6 mouse cellular contexts compared by ENCODE assay signal in genomic region chr8:89482481-89482880, GRCm38 (mm10).
DNase-seq lines count a peak whose midpoint lies in the region; ATAC-seq and TF ChIP-seq lines count a peak whose summit lies in the region.
"Not testable (repeated sequence)": the region's sequence is repeated elsewhere in the genome, so short reads cannot be mapped to it uniquely, and the experiment has no call there.

No protein-coding gene starts in this region.

- H3K4me3 ChIP-seq in ES-E14 (ENCODE audit: insufficient read depth in 1 of 2, low read depth in 1 of 2, low read length in 2 of 2, poor library complexity in 1 of 2, severe bottlenecking in 1 of 2); layer of hippocampus, adult 2 months; lung, postnatal 0 days (ENCODE audit: low read depth, low read length): not testable (repeated sequence)

- not testable (repeated sequence) for ATAC-seq in lung, postnatal 0 days

- TF ChIP-seq EP300 in lung, postnatal 0 days (IDR thresholded peaks at IDR 0.05), result not testable (repeated sequence)

- TF ChIP-seq POLR2A in brain, embryonic 14.5 days (IDR thresholded peaks at IDR 0.05; ENCODE audit: borderline replicate concordance, extremely low read depth, insufficient read depth, insufficient read length, poor library complexity, severe bottlenecking), result not testable (repeated sequence)

- H3K9me3 ChIP-seq in ES-E14 (ENCODE audit: control insufficient read depth, insufficient read depth, low read depth, low read length); lung, postnatal 0 days (ENCODE audit: low read length): not testable (repeated sequence)

- H3K9ac ChIP-seq in ES-E14 (ENCODE audit: insufficient read depth, low read depth, low read length, poor library complexity, severe bottlenecking); lung, postnatal 0 days (replicated peaks; ENCODE audit: low read depth): not testable (repeated sequence)

- not testable (repeated sequence) for H3K27me3 ChIP-seq in lung, postnatal 0 days (replicated peaks; ENCODE audit: insufficient read depth, low read length)

- in situ Hi-C loops in ES-E14 (cut with MboI; ENCODE audit: low sequenced_read_pairs in 2 of 2, unreplicated experiment in 2 of 2), result not testable (repeated sequence)

- H3K4me1 ChIP-seq in ES-E14 (ENCODE audit: control insufficient read depth in 2 of 2, insufficient read depth in 2 of 2, low read length in 2 of 2, poor library complexity in 1 of 2); lung, postnatal 0 days (ENCODE audit: insufficient read depth, low read depth, low read length): not testable (repeated sequence)

- peak; percentile 22 for DNase-seq in ES-E14 (ENCODE audit: low read depth, low spot score)
- not testable (repeated sequence) for DNase-seq in brain, embryonic 14.5 days (ENCODE audit: low read depth); layer of hippocampus, adult 2 months (ENCODE audit: low spot score in 2 of 2); lung, postnatal 0 days (ENCODE audit: low spot score)
- DNase-seq in kidney, adult 18-20 months, result peak; percentile 39
- peak; percentile 43 for DNase-seq in kidney, postnatal 10 days

- H3K27ac ChIP-seq in ES-E14 (ENCODE audit: insufficient read depth, low read depth, low read length, poor library complexity, severe bottlenecking); layer of hippocampus, adult 2 months; lung, postnatal 0 days (ENCODE audit: low read length): not testable (repeated sequence)

- TF ChIP-seq CTCF in brain, embryonic 14.5 days (IDR thresholded peaks at IDR 0.05; ENCODE audit: borderline replicate concordance, extremely low read depth, insufficient read depth, insufficient read length), result peak; percentile 30; the same call in 1 of the 2 replicates
- TF ChIP-seq CTCF in layer of hippocampus, adult 2 months (conservative IDR thresholded peaks at IDR 0.05), result peak; percentile 36
- TF ChIP-seq CTCF in lung, postnatal 0 days (IDR thresholded peaks at IDR 0.05), result peak; percentile 28

- WGBS in lung, postnatal 0 days, result 71% methylated on average over 1 of the region's 1 CpGs

- H3K4me2 ChIP-seq in lung, postnatal 0 days (replicated peaks; ENCODE audit: low read depth, low read length), result not testable (repeated sequence)

- H3K36me3 ChIP-seq in ES-E14 (ENCODE audit: control insufficient read depth, insufficient read depth, low read length, poor library complexity, severe bottlenecking); lung, postnatal 0 days (ENCODE audit: insufficient read depth, low read length): not testable (repeated sequence)

TF ChIP-seq in ES-E14, 5 proteins besides CTCF, POLR2A, EP300 and RAD21:
- TF ChIP-seq ZNF384 (IDR thresholded peaks at IDR 0.05; ENCODE audit: low read depth, low read length), result peak; percentile 83
